Mouse (Mus musculus) lung, postnatal 0 days (tissue): Measurements from ENCODE around the gene Gm14781.
"Not testable (repeated sequence)": the region's sequence is repeated elsewhere in the genome, so short reads cannot be mapped to it uniquely, and the experiment has no call there.

Source experiments
- CTCF ChIP-seq: IDR thresholded peaks from 2 replicates; pipeline ENCODE4 v1.5.1; 2016; ENCODE audit warnings: antibody characterized with exemption, mild to moderate bottlenecking
- EP300 ChIP-seq: IDR thresholded peaks from 2 replicates; pipeline ENCODE4 v1.6.1; 2016; ENCODE audit warnings: antibody characterized with exemption, mild to moderate bottlenecking, control low read depth

GRCm38 (mm10) chrX:91631894-91632293 is at the start of gene Gm14781:
- not testable (repeated sequence) for TF ChIP-seq CTCF, EP300
